Mouse (Mus musculus): ENCODE results near the gene Fbxl5. TPM values are rescaled to one million over a fixed set of nuclear protein-coding genes. Genes with fewer than 3 reads are reported as not detected.
A peak's percentile ranks its signal among the peaks of the same experiment; 100 is the strongest.

The Fbxl5 gene
- polyA plus RNA-seq, 1 experiment from 2014 or later = 61.6 TPM

DNA sequence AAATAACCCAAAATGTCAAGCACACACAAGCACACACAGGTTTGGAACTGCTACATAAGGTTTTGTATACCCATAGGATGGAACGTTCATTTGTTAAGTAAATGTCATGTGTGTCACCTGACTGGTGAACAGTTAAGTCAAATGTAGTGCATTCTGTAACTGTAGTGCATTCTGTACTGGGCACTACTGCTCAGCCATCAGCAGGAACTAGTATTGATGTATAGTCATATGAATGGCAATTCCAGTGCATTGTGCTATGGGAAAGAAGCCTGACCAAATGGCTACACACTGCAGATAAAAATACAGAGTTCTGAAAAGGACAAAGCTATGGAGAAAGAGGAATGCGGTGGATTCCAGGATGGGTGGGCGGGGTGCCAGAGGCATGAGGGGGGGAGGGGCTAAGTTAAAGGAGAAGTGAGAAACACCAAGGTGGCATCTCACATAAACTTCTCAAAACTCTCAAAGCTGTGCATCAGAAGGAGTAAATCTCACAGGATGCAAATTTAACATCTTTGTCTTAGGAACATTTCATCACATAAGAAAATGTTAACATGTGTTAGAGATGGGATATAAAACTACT lies 21.2 kb upstream of the Fbxl5 start:
- no peak for ATAC-seq (ENCODE audit: low read depth)
- peaks cover 7% of the 10 kb centered on the region for H3K9me3 ChIP-seq (ENCODE audit: control insufficient read depth, low read length)
- DNase-seq (ENCODE audit: low spot score) = no peak
- H3K4me3 ChIP-seq (ENCODE audit: low read depth, low read length) = no peak overlapping the region
- H3K4me2 ChIP-seq (ENCODE audit: low read depth, low read length) = no peak overlapping the region
- H3K36me3 ChIP-seq (ENCODE audit: control insufficient read depth, insufficient read depth, low read length) = no peaks in the 10 kb centered on the region
- no peak overlapping the region for H3K9ac ChIP-seq (ENCODE audit: low read depth, low read length)
- no peak overlapping the region for H3K27ac ChIP-seq (replicated peaks; ENCODE audit: low read depth, low read length)
- no peaks in the 10 kb centered on the region for H3K27me3 ChIP-seq (replicated peaks; ENCODE audit: control insufficient read depth, insufficient read depth, low read length)
- no peaks in the 10 kb centered on the region for H3K4me1 ChIP-seq (ENCODE audit: control insufficient read depth, insufficient read depth, low read length)
- WGBS = 57% methylated on average over 3 of the region's 3 CpGs

DNA sequence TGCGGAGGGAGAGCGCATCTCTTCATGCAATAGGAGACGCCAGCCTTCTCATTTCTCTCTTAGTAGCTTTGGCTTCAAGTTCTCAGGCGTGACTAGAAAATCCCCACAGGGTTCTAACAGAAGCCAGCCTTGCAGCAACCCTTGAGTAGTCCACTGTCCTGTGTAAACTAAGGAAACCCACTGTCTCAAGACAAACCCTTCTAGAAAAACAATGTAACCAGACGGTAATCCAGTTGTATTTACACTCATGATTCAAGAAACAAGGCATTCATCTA lies 20.5 kb upstream of the Fbxl5 start:
- H3K4me1 ChIP-seq (ENCODE audit: control insufficient read depth, insufficient read depth, low read length) = no peaks in the 10 kb centered on the region
- H3K4me2 ChIP-seq (ENCODE audit: low read depth, low read length) = no peak overlapping the region
- WGBS = 73% methylated on average over 5 of the region's 5 CpGs
- H3K27ac ChIP-seq (replicated peaks; ENCODE audit: low read depth, low read length) = no peak overlapping the region
- H3K4me3 ChIP-seq (ENCODE audit: low read depth, low read length) = no peak overlapping the region
- ATAC-seq (ENCODE audit: low read depth) (no peak), DNase-seq (ENCODE audit: low spot score) (no peak)
- no peak overlapping the region for H3K9ac ChIP-seq (ENCODE audit: low read depth, low read length)
- no peaks in the 10 kb centered on the region for H3K27me3 ChIP-seq (replicated peaks; ENCODE audit: control insufficient read depth, insufficient read depth, low read length)
- no peaks in the 10 kb centered on the region for H3K36me3 ChIP-seq (ENCODE audit: control insufficient read depth, insufficient read depth, low read length)
- H3K9me3 ChIP-seq (ENCODE audit: control insufficient read depth, low read length) = peaks cover 7% of the 10 kb centered on the region

DNA sequence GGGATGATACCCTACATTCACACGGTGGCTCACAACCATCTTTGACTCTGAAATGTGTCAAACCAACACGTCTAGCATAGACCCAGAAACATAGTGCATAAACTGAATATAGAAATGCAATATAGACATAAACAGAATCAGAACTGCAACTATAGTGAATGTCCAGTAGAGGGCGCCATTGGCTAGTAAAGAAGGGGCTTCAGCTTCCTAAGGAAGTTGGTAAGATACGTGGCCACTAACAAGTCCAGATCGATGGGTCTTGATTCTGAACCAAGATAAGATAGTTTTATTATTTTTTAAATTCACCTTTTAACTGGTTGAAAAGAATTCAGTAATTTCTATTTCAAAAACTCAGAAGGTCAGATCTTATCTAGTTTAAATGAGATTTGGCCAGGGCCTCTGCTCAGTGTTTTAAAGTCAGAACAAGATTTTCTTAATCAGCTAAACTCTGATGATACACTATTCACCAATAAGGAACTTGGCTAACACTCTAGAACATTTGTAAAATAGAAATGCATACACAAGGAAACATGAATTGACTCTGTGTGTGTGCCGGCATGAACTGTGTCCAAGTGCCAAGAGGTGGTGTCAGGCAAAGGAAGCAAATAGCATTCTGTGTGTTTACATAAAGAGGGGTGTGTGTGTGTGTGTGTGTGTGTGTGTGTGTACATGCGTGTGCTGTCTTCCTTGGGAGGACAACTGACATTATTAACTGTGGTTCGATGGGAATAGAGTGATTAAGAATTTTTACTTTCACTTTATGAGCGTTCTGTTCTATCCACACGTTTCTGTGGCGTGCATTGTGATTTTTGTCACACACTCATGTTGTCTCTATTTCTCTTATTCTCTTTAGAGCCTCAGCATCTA lies 19.9 kb upstream of the Fbxl5 start:
- H3K4me3 ChIP-seq (ENCODE audit: low read depth, low read length) = no peak overlapping the region

DNA sequence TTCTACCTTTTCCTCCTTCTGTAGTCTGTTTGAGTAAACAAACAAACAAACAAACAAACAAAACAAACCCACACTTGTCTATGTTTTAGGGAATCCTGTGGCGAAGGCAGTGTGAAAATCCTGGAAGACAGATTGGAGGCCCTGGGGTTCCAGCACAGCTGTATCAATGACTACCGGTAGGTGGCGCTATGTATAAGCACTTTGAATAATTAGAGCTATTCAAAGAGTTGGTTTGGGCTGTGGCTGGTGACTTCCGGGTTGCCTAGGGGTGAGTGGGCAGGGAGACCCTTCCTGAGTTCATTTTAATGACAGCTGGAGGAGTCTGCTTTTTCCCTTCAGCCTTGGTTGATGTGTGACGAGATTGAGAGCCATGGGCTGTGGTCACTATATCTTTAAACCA lies 15.9 kb upstream of the Fbxl5 start:
- H3K4me1 ChIP-seq (ENCODE audit: control insufficient read depth, insufficient read depth, low read length) = no peaks in the 10 kb centered on the region
- no peak for DNase-seq (ENCODE audit: low spot score)
- no peaks in the 10 kb centered on the region for H3K36me3 ChIP-seq (ENCODE audit: control insufficient read depth, insufficient read depth, low read length)
- no peak overlapping the region for H3K27ac ChIP-seq (replicated peaks; ENCODE audit: low read depth, low read length)
- no peak overlapping the region for H3K4me2 ChIP-seq (ENCODE audit: low read depth, low read length)
- no peak for ATAC-seq (ENCODE audit: low read depth)
- H3K9ac ChIP-seq (ENCODE audit: low read depth, low read length) = no peak overlapping the region
- WGBS = 48% methylated on average over 5 of the region's 5 CpGs
- H3K27me3 ChIP-seq (replicated peaks; ENCODE audit: control insufficient read depth, insufficient read depth, low read length) = no peaks in the 10 kb centered on the region
- no peak overlapping the region for H3K4me3 ChIP-seq (ENCODE audit: low read depth, low read length)
- no peaks in the 10 kb centered on the region for H3K9me3 ChIP-seq (ENCODE audit: control insufficient read depth, low read length)

More for the DNA sequence above, 19.9 kb upstream of the Fbxl5 start:
- peaks cover 7% of the 10 kb centered on the region for H3K9me3 ChIP-seq (ENCODE audit: control insufficient read depth, low read length)
- ATAC-seq (ENCODE audit: low read depth) = no peak
- no peak overlapping the region for H3K27ac ChIP-seq (replicated peaks; ENCODE audit: low read depth, low read length)
- 46% methylated on average over 11 of the region's 11 CpGs for WGBS
- no peak overlapping the region for H3K4me2 ChIP-seq (ENCODE audit: low read depth, low read length)
- peak; percentile 72 for DNase-seq (ENCODE audit: low spot score)
- H3K4me1 ChIP-seq (ENCODE audit: control insufficient read depth, insufficient read depth, low read length) = no peaks in the 10 kb centered on the region
- no peak overlapping the region for H3K9ac ChIP-seq (ENCODE audit: low read depth, low read length)
- no peaks in the 10 kb centered on the region for H3K36me3 ChIP-seq (ENCODE audit: control insufficient read depth, insufficient read depth, low read length)
- no peaks in the 10 kb centered on the region for H3K27me3 ChIP-seq (replicated peaks; ENCODE audit: control insufficient read depth, insufficient read depth, low read length)

DNA sequence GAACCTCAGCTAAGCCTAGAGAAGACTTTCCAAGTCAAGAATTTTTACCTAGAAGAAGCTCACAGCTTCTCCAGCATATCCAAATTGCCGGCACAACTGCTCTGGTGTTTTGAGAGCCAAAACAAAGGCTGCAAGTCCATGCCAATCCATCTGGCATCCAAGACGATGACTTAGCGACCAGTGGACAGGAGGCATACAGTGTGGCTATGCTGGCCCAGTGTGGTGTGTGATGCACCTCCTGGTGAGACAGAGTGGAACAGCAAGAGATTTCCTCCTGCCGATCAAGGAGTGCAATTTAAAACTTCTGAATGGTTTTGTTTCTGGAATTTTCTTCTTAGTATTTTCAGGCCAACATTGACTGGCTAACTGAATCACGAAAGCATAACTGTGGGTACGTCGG lies 15.2 kb upstream of the Fbxl5 start:
- H3K27me3 ChIP-seq (replicated peaks; ENCODE audit: control insufficient read depth, insufficient read depth, low read length) = no peaks in the 10 kb centered on the region
- H3K9me3 ChIP-seq (ENCODE audit: control insufficient read depth, low read length) = no peaks in the 10 kb centered on the region
- no peak overlapping the region for H3K9ac ChIP-seq (ENCODE audit: low read depth, low read length)
- no peak for ATAC-seq (ENCODE audit: low read depth)
- no peaks in the 10 kb centered on the region for H3K4me1 ChIP-seq (ENCODE audit: control insufficient read depth, insufficient read depth, low read length)
- H3K36me3 ChIP-seq (ENCODE audit: control insufficient read depth, insufficient read depth, low read length) = no peaks in the 10 kb centered on the region
- 85% methylated on average over 7 of the region's 7 CpGs for WGBS
- no peak overlapping the region for H3K4me2 ChIP-seq (ENCODE audit: low read depth, low read length)
- no peak overlapping the region for H3K4me3 ChIP-seq (ENCODE audit: low read depth, low read length)
- DNase-seq (ENCODE audit: low spot score) = no peak
- H3K27ac ChIP-seq (replicated peaks; ENCODE audit: low read depth, low read length) = no peak overlapping the region

DNA sequence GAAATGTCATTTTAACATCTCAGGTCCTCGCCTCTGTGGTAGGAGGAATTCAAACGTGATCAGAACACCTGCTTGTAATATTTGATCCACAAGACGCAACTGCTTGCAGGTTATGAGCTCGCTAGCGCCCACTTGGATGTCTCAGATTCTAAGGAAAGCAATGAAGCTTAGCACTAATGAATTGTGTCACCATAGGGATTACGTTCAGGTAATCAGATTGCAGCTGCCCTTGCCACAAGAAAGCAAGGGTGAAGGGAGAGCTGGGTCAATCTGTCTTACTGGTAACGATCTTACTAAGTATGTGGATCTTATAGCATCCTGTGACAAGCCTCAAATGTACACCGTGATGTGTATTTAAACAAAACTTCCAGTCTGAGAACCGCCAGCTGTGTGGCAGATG lies 5.9 kb upstream of the Fbxl5 start:
- ATAC-seq (ENCODE audit: low read depth) (no peak), DNase-seq (ENCODE audit: low spot score) (peak; percentile 22)
- Histone ChIP-seq H3K4me3 (ENCODE audit: low read depth, low read length) (no peak overlapping the region), H3K4me2 (ENCODE audit: low read depth, low read length) (no peak overlapping the region), H3K9me3 (ENCODE audit: control insufficient read depth, low read length) (no peaks in the 10 kb centered on the region), H3K9ac (ENCODE audit: low read depth, low read length) (no peak overlapping the region), H3K4me1 (ENCODE audit: control insufficient read depth, insufficient read depth, low read length) (no peaks in the 10 kb centered on the region), H3K27me3 (replicated peaks; ENCODE audit: control insufficient read depth, insufficient read depth, low read length) (no peaks in the 10 kb centered on the region), H3K27ac (replicated peaks; ENCODE audit: low read depth, low read length) (no peak overlapping the region), H3K36me3 (ENCODE audit: control insufficient read depth, insufficient read depth, low read length) (no peaks in the 10 kb centered on the region)
- WGBS = 71% methylated on average over 9 of the region's 9 CpGs

DNA sequence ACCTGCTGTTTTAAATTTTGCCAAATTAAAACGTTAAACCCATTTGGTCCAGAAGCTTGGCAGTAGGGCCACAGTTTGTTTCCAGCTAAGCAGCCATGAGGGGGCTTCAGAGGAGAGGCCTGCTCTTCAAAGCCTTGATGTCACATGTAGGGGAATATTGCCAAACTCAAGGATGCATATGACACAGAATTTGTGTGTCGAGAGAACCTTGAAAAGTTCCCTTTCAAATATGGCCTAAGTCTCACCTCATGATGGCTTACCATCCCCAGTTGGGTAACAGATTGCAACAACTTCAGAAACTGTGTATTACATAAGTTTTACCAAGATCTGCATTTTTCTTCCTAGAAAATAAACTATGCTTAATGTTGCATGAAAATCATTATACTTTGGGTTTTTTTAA lies 5.4 kb upstream of the Fbxl5 start:
- no peak overlapping the region for H3K4me3 ChIP-seq (ENCODE audit: low read depth, low read length)

DNA sequence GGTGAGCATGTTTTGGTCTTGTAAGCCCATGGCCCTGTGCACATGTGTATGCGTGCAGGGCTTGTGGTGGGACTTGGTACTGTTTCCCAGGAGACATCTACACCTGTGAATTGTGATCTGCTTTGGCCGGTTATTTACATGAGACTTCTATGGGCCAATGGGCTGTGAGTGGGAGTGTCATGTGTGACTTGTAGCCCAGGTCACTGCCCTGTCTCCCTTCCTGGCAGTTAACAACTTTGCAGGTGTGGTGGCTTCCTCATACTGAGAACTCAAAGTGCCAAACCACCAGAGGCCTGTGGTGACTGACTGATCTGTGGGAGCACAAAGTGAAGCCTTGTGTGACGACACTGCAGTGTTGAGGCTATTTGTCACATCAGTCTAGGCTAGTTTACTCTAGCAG lies 3.1 kb upstream of the Fbxl5 start:
- Histone ChIP-seq H3K4me2 (ENCODE audit: low read depth, low read length) (no peak overlapping the region), H3K36me3 (ENCODE audit: control insufficient read depth, insufficient read depth, low read length) (no peaks in the 10 kb centered on the region), H3K9me3 (ENCODE audit: control insufficient read depth, low read length) (no peaks in the 10 kb centered on the region), H3K27me3 (replicated peaks; ENCODE audit: control insufficient read depth, insufficient read depth, low read length) (no peaks in the 10 kb centered on the region), H3K4me1 (ENCODE audit: control insufficient read depth, insufficient read depth, low read length) (no peaks in the 10 kb centered on the region), H3K27ac (replicated peaks; ENCODE audit: low read depth, low read length) (no peak overlapping the region), H3K4me3 (ENCODE audit: low read depth, low read length) (no peak overlapping the region), H3K9ac (ENCODE audit: low read depth, low read length) (no peak overlapping the region)
- WGBS = 87% methylated on average over 3 of the region's 3 CpGs
- ATAC-seq (ENCODE audit: low read depth) (no peak), DNase-seq (ENCODE audit: low spot score) (no peak)

More for the DNA sequence above, 5.4 kb upstream of the Fbxl5 start:
- no peaks in the 10 kb centered on the region for H3K4me1 ChIP-seq (ENCODE audit: control insufficient read depth, insufficient read depth, low read length)
- 66% methylated on average over 2 of the region's 2 CpGs for WGBS
- H3K9ac ChIP-seq (ENCODE audit: low read depth, low read length) = no peak overlapping the region
- DNase-seq (ENCODE audit: low spot score) (no peak), ATAC-seq (ENCODE audit: low read depth) (no peak)
- no peak overlapping the region for H3K27ac ChIP-seq (replicated peaks; ENCODE audit: low read depth, low read length)
- H3K9me3 ChIP-seq (ENCODE audit: control insufficient read depth, low read length) = no peaks in the 10 kb centered on the region
- no peak overlapping the region for H3K4me2 ChIP-seq (ENCODE audit: low read depth, low read length)
- no peaks in the 10 kb centered on the region for H3K27me3 ChIP-seq (replicated peaks; ENCODE audit: control insufficient read depth, insufficient read depth, low read length)
- H3K36me3 ChIP-seq (ENCODE audit: control insufficient read depth, insufficient read depth, low read length) = no peaks in the 10 kb centered on the region

DNA sequence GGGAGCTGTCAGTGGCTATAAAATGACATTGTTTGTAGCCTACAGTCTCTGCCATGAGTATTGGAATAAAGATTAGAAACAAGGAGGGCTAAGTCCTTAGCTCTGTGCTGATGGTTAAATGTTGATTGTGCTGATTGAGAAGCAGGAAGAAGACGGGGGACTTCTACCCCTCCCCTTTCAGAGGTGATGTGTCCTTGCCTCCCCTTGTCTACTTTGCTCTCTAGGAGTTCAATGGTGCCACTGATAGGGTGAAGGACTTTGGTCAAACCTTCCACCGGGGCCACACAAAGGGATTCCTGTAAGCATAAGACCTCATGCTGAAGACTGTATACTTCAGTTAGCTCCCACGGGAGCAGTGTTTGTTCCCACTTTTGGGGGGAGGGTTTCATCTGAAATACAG lies 1.4 kb upstream of the Fbxl5 start:
- DNase-seq (ENCODE audit: low spot score) (no peak), ATAC-seq (ENCODE audit: low read depth) (no peak)
- Histone ChIP-seq H3K27me3 (replicated peaks; ENCODE audit: control insufficient read depth, insufficient read depth, low read length) (no peaks in the 10 kb centered on the region), H3K4me3 (ENCODE audit: low read depth, low read length) (no peak overlapping the region), H3K36me3 (ENCODE audit: control insufficient read depth, insufficient read depth, low read length) (no peaks in the 10 kb centered on the region), H3K4me1 (ENCODE audit: control insufficient read depth, insufficient read depth, low read length) (no peaks in the 10 kb centered on the region), H3K9ac (ENCODE audit: low read depth, low read length) (no peak overlapping the region), H3K4me2 (ENCODE audit: low read depth, low read length) (no peak overlapping the region), H3K27ac (replicated peaks; ENCODE audit: low read depth, low read length) (no peak overlapping the region), H3K9me3 (ENCODE audit: control insufficient read depth, low read length) (no peaks in the 10 kb centered on the region)
- 76% methylated on average over 3 of the region's 3 CpGs for WGBS
